Mouse (Mus musculus): ENCODE results near the gene Tmem243. TPM values are rescaled to one million over a fixed set of nuclear protein-coding genes. Genes with fewer than 3 reads are reported as not detected.

Tmem243 gene
- 35.4 TPM for total RNA-seq (2023)

DNA sequence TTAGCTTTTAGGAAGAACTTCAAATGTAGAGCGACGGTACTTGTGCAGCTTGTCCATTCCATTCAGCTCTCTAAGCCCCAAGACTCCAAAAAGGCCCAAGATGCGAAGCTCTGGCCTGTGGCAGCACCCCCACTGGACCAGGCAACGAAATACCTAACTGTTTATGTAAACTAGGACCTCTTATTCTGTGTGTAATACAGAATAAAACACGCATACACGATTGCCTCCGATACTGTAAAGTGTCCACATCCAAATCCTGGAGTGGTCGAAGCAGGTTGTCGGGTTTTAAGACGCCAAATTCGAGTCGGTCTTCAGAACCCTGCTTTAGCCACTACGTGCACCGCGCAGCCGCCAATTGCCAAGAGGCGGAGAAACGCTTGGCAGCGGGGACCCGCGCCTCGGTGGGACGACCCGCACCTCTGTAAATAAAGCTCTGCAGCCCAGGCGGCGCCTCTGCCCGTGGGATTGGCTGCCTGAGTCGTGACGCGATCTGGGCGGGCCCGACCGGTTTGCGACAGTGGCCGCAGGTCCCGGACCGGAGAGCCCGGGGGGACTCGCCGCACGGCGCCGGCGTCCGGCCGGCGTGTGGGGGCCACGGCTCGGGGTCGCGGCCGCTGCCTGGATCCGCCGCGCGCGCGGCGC, at the start of gene Tmem243:
TSS of gene Tmem243 (plus strand) at position 462 of the 642 bp plus-strand sequence.

DNA sequence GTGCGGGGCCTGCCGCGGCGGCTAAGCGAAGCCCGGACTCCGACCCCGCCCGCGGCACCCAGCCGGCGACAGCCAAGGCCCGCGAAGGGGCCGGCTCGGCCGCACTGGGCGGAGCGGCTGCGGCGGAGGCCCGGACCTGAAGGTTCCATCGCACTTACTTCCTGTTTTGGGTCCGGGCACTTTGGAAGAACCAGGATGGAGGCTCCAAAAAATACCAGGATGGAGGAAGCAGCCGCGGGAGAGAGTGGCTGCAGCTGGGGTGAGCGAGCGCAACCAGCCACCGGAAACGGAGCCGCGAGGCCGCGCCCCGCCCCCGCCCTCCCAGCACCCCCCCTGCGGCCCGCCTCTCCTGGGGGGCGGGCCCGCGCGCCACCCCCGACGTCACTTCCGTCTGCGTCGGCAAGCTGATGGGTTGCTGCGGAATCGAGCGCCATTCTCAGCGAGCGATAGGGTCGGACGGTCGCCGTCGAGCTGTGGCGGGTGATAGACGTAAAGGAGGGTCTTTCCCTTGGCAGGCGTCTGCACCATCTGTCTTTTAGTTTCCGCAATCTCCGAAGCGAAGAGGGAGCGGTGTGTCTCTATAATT, 61.1 kb downstream of the Tmem243 start, which contains the start of gene Dmtf1:
TSS of gene Dmtf1 (minus strand) at position 321 of the 586 bp plus-strand sequence.

Other genes starting within 250 kb of the Tmem243 start
- gene Abcb4, start 207.0 kb upstream of the Tmem243 start, total RNA-seq (2023), result 0.86 TPM
- gene Crot, start 103.3 kb upstream of the Tmem243 start, total RNA-seq (2023), result 24.0 TPM
- gene Dmtf1, start 61.1 kb downstream of the Tmem243 start, total RNA-seq (2023), result 86.0 TPM
- gene 9330182L06Rik, start 165.4 kb downstream of the Tmem243 start, total RNA-seq (2023), result not detected